Mouse (Mus musculus) neural tube, embryonic 13.5 days (tissue): ENCODE results near the gene Gm45799. TPM values are rescaled to one million over a fixed set of nuclear protein-coding genes. Genes with fewer than 3 reads are reported as not detected.

Source experiments
- ATAC-seq: fragments of 200-750 bp; cut with Nextera tagmentation; 2 replicates; pipeline ENCODE4 v1.8.0; 2017; ENCODE audit warnings: low read depth, mild to moderate bottlenecking, moderate TSS enrichment, moderate library complexity
- H3K27ac ChIP-seq: fragments of 300-500 bp; sonication (generic); replicated peaks from 2 replicates; pipeline ENCODE4 v1.5.1; 2015; ENCODE audit warnings: moderate library complexity, mild to moderate bottlenecking, inconsistent platforms
- H3K27me3 ChIP-seq: fragments of 300-500 bp; sonication (generic); 2 replicates; pipeline ENCODE4 v1.6.1; 2015; ENCODE audit warnings: mild to moderate bottlenecking, inconsistent platforms
- H3K36me3 ChIP-seq: fragments of 300-500 bp; sonication (generic); 2 replicates; pipeline ENCODE4 v1.6.1; 2015; ENCODE audit warnings: mild to moderate bottlenecking, inconsistent platforms
- H3K4me1 ChIP-seq: fragments of 300-500 bp; sonication (generic); replicated peaks from 2 replicates; pipeline ENCODE4 v1.6.1; 2015; ENCODE audit warnings: inconsistent platforms
- H3K4me2 ChIP-seq: fragments of 300-500 bp; sonication (generic); 2 replicates; pipeline ENCODE4 v1.6.1; 2015; ENCODE audit warnings: inconsistent platforms, mild to moderate bottlenecking, moderate library complexity
- H3K4me3 ChIP-seq: fragments of 300-500 bp; sonication (generic); 2 replicates; pipeline ENCODE4 v1.5.1; 2015; ENCODE audit warnings: mild to moderate bottlenecking, inconsistent platforms
- H3K9ac ChIP-seq: fragments of 300-500 bp; sonication (generic); 2 replicates; pipeline ENCODE4 v1.6.1; 2015; ENCODE audit warnings: moderate library complexity, mild to moderate bottlenecking, inconsistent platforms
- H3K9me3 ChIP-seq: fragments of 300-500 bp; sonication (generic); 2 replicates; pipeline ENCODE4 v1.6.1; 2016; ENCODE audit warnings: inconsistent platforms
- WGBS: fragments of 180-500 bp; shearing (Covaris S2); methylation state at CpG from one replicate; pipeline ENCODE4 v1.1.7; 2015; 5-methylcytosine and 5-hydroxymethylcytosine counted together
- polyA plus RNA-seq: library from polyadenylated mRNA; unstranded; fragments of >200 nt; fragmentation: Nextera tagmentation; extraction: Ambion mirVana; gene quantifications from 2 replicates; pipeline ENCODE4 v1.2.1, GENCODE M21; 2015

Gene Gm45799
- polyA plus RNA-seq, 1 experiment from 2014 or later, result 7.1 TPM

GRCm38 (mm10) chr7:105650639-105651435 lies 10.5 kb downstream of the Gm45799 start, which contains the start of gene Dnhd1:
Gene Dnhd1, plus strand, starts transcription at chr7:105650827.
- H3K4me1 ChIP-seq, result peaks cover 10% of the 10 kb centered on the region
- H3K4me2 ChIP-seq, result peak within 1 kb of the TSS; percentile 64
- 2% methylated on average over 17 of the region's 17 CpGs for WGBS
- no peaks in the 10 kb centered on the region for H3K27me3 ChIP-seq
- no peaks in the 10 kb centered on the region for H3K9me3 ChIP-seq
- H3K9ac ChIP-seq, result peak within 1 kb of the TSS; percentile 44
- H3K27ac ChIP-seq, result peak within 1 kb of the TSS; percentile 39; the same call in 1 of the 2 replicates
- peak within 1 kb of the TSS; percentile 32 for H3K4me3 ChIP-seq
- ATAC-seq, result peak; percentile 95
- H3K36me3 ChIP-seq, result peaks cover 8% of the 10 kb centered on the region

- no peak overlapping the region for H3K9ac ChIP-seq
- no peaks in the 10 kb centered on the region for H3K27me3 ChIP-seq
- no peak overlapping the region for H3K27ac ChIP-seq
- 0 out of 2 replicates have a peak, but pooled peaks have one; percentile 15 for ATAC-seq
- H3K4me1 ChIP-seq, result 0 out of 2 replicates have a peak, but pooled peaks cover 6% of the 10 kb centered on the region
- H3K36me3 ChIP-seq, result no peaks in the 10 kb centered on the region
- H3K9me3 ChIP-seq, result no peaks in the 10 kb centered on the region
- H3K4me3 ChIP-seq, result no peak overlapping the region
- WGBS, result 18% methylated on average over 13 of the region's 13 CpGs
- peak overlapping the region; percentile 20; the same call in 1 of the 2 replicates for H3K4me2 ChIP-seq
Measured at GRCm38 (mm10) chr7:105685541-105686197, 45.3 kb downstream of the Gm45799 start.

- Histone ChIP-seq H3K9ac (no peak overlapping the region), H3K9me3 (no peaks in the 10 kb centered on the region), H3K4me1 (no peaks in the 10 kb centered on the region), H3K27me3 (no peaks in the 10 kb centered on the region), H3K4me3 (no peak overlapping the region), H3K36me3 (no peaks in the 10 kb centered on the region), H3K27ac (no peak overlapping the region), H3K4me2 (no peak overlapping the region)
- ATAC-seq, result no peak
- 82% methylated on average over 1 of the region's 1 CpGs for WGBS
Measured at GRCm38 (mm10) chr7:105690875-105691274, 50.5 kb downstream of the Gm45799 start.

GRCm38 (mm10) chr7:105703184-105703583 lies 62.8 kb downstream of the Gm45799 start:
- no peak overlapping the region for H3K27ac ChIP-seq
- no peaks in the 10 kb centered on the region for H3K27me3 ChIP-seq
- H3K4me3 ChIP-seq, result no peak overlapping the region
- no peak overlapping the region for H3K9ac ChIP-seq
- no peaks in the 10 kb centered on the region for H3K9me3 ChIP-seq
- 88% methylated on average over 16 of the region's 16 CpGs for WGBS
- no peak for ATAC-seq
- H3K4me1 ChIP-seq, result no peaks in the 10 kb centered on the region
- no peaks in the 10 kb centered on the region for H3K36me3 ChIP-seq
- no peak overlapping the region for H3K4me2 ChIP-seq

- ATAC-seq, result no peak
- Histone ChIP-seq H3K9ac (no peak overlapping the region), H3K4me3 (no peak overlapping the region), H3K27ac (no peak overlapping the region), H3K27me3 (no peaks in the 10 kb centered on the region), H3K9me3 (no peaks in the 10 kb centered on the region), H3K4me2 (no peak overlapping the region), H3K4me1 (no peaks in the 10 kb centered on the region), H3K36me3 (no peaks in the 10 kb centered on the region)
- 95% methylated on average over 4 of the region's 4 CpGs for WGBS
Measured at GRCm38 (mm10) chr7:105703816-105704215, 63.5 kb downstream of the Gm45799 start.

GRCm38 (mm10) chr7:105708733-105709132 lies 68.4 kb downstream of the Gm45799 start:
- no peaks in the 10 kb centered on the region for H3K27me3 ChIP-seq
- WGBS, result 94% methylated on average over 5 of the region's 5 CpGs
- H3K4me3 ChIP-seq, result no peak overlapping the region
- no peak overlapping the region for H3K9ac ChIP-seq
- no peaks in the 10 kb centered on the region for H3K4me1 ChIP-seq
- H3K4me2 ChIP-seq, result no peak overlapping the region
- H3K9me3 ChIP-seq, result no peaks in the 10 kb centered on the region
- ATAC-seq, result no peak
- no peaks in the 10 kb centered on the region for H3K36me3 ChIP-seq
- H3K27ac ChIP-seq, result no peak overlapping the region

- H3K27me3 ChIP-seq, result no peaks in the 10 kb centered on the region
- no peak overlapping the region for H3K27ac ChIP-seq
- H3K9ac ChIP-seq, result no peak overlapping the region
- no peaks in the 10 kb centered on the region for H3K36me3 ChIP-seq
- H3K4me3 ChIP-seq, result no peak overlapping the region
- no peaks in the 10 kb centered on the region for H3K4me1 ChIP-seq
- ATAC-seq, result no peak
- 61% methylated on average over 3 of the region's 3 CpGs for WGBS
- H3K9me3 ChIP-seq, result no peaks in the 10 kb centered on the region
- H3K4me2 ChIP-seq, result no peak overlapping the region
Measured at GRCm38 (mm10) chr7:105715366-105715765, 75.0 kb downstream of the Gm45799 start.

GRCm38 (mm10) chr7:105721916-105722315 lies 81.6 kb downstream of the Gm45799 start:
- H3K27ac ChIP-seq, result no peak overlapping the region
- no peaks in the 10 kb centered on the region for H3K9me3 ChIP-seq
- H3K4me3 ChIP-seq, result no peak overlapping the region
- no peaks in the 10 kb centered on the region for H3K36me3 ChIP-seq
- no peak overlapping the region for H3K4me2 ChIP-seq
- 0 out of 2 replicates have a peak, but pooled peaks cover 3% of the 10 kb centered on the region for H3K4me1 ChIP-seq
- H3K27me3 ChIP-seq, result no peaks in the 10 kb centered on the region
- no peak for ATAC-seq
- H3K9ac ChIP-seq, result no peak overlapping the region
- WGBS, result 80% methylated on average over 2 of the region's 2 CpGs

GRCm38 (mm10) chr7:105726144-105726979 lies 86.0 kb downstream of the Gm45799 start:
- H3K36me3 ChIP-seq, result peaks cover 23% of the 10 kb centered on the region
- no peak overlapping the region for H3K4me3 ChIP-seq
- H3K27me3 ChIP-seq, result no peaks in the 10 kb centered on the region
- H3K27ac ChIP-seq, result peak overlapping the region; percentile 23; the same call in 1 of the 2 replicates
- H3K9me3 ChIP-seq, result no peaks in the 10 kb centered on the region
- 0 out of 2 replicates have a peak, but pooled peaks cover 3% of the 10 kb centered on the region for H3K4me1 ChIP-seq
- 0 out of 2 replicates have a peak overlapping the region, but pooled peaks have one; percentile 45 for H3K9ac ChIP-seq
- peak; percentile 80 for ATAC-seq
- no peak overlapping the region for H3K4me2 ChIP-seq
- WGBS, result 81% methylated on average over 4 of the region's 4 CpGs

- 91% methylated on average over 4 of the region's 4 CpGs for WGBS
- H3K4me3 ChIP-seq, result no peak overlapping the region
- ATAC-seq, result no peak
Measured at GRCm38 (mm10) chr7:105726980-105727325, 86.6 kb downstream of the Gm45799 start.

GRCm38 (mm10) chr7:105728701-105729428 lies 88.5 kb downstream of the Gm45799 start:
- Histone ChIP-seq H3K4me2 (no peak overlapping the region), H3K27ac (no peak overlapping the region), H3K4me1 (0 out of 2 replicates have a peak, but pooled peaks cover 3% of the 10 kb centered on the region), H3K9me3 (no peaks in the 10 kb centered on the region), H3K4me3 (no peak overlapping the region), H3K9ac (no peak overlapping the region), H3K36me3 (peaks cover 48% of the 10 kb centered on the region), H3K27me3 (no peaks in the 10 kb centered on the region)
- ATAC-seq, result no peak
- 66% methylated on average over 6 of the region's 6 CpGs for WGBS

More at GRCm38 (mm10) chr7:105726980-105727325, 86.6 kb downstream of the Gm45799 start:
- H3K27me3 ChIP-seq, result no peaks in the 10 kb centered on the region
- peak overlapping the region; percentile 23; the same call in 1 of the 2 replicates for H3K27ac ChIP-seq
- H3K36me3 ChIP-seq, result peaks cover 29% of the 10 kb centered on the region
- H3K4me1 ChIP-seq, result 0 out of 2 replicates have a peak, but pooled peaks cover 3% of the 10 kb centered on the region
- H3K4me2 ChIP-seq, result no peak overlapping the region
- H3K9ac ChIP-seq, result no peak overlapping the region
- no peaks in the 10 kb centered on the region for H3K9me3 ChIP-seq
